Mouse (Mus musculus): Measurements from ENCODE around the gene Jagn1. TPM values are rescaled to one million over a fixed set of nuclear protein-coding genes. Genes with fewer than 3 reads are reported as not detected.

Jagn1 gene
- polyA plus RNA-seq, 1 experiment from 2014 or later: 76.4 TPM

GRCm38 (mm10) chr6:113464040-113464439 lies 21.7 kb downstream of the Jagn1 start:
- H3K4me1 ChIP-seq (ENCODE audit: insufficient read depth): no peaks in the 10 kb centered on the region
- no peak overlapping the region for H3K4me3 ChIP-seq (ENCODE audit: low read depth, low read length)
- H3K36me3 ChIP-seq (ENCODE audit: insufficient read depth): no peaks in the 10 kb centered on the region
- H3K27ac ChIP-seq (ENCODE audit: low read depth): no peak overlapping the region
- 60% methylated on average over 7 of the region's 7 CpGs for WGBS
- H3K27me3 ChIP-seq (ENCODE audit: insufficient read depth, low read length): no peaks in the 10 kb centered on the region
- H3K4me2 ChIP-seq: no peak overlapping the region
- ATAC-seq (ENCODE audit: insufficient read depth) (no peak), DNase-seq (no peak)
- H3K9me3 ChIP-seq (ENCODE audit: low read depth, low read length): no peaks in the 10 kb centered on the region
- no peak overlapping the region for H3K9ac ChIP-seq
- no peak for TF ChIP-seq CTCF (IDR thresholded peaks at IDR 0.05; ENCODE audit: low read depth)

- DNase-seq: peak; percentile 34
- Histone ChIP-seq H3K9ac (no peak overlapping the region), H3K27me3 (ENCODE audit: insufficient read depth, low read length) (peaks cover 11% of the 10 kb centered on the region; the same call in 1 of the 2 replicates)
Observed at GRCm38 (mm10) chr6:113465602-113466001, 23.2 kb downstream of the Jagn1 start.

GRCm38 (mm10) chr6:113468512-113468911 lies 26.1 kb downstream of the Jagn1 start:
- Histone ChIP-seq H3K4me1 (ENCODE audit: insufficient read depth) (no peaks in the 10 kb centered on the region), H3K4me2 (peak overlapping the region; percentile 72; the same call in 1 of the 2 replicates), H3K9ac (no peak overlapping the region), H3K27ac (ENCODE audit: low read depth) (no peak overlapping the region), H3K4me3 (ENCODE audit: low read depth, low read length) (no peak overlapping the region), H3K27me3 (ENCODE audit: insufficient read depth, low read length) (peaks cover 12% of the 10 kb centered on the region; the same call in 1 of the 2 replicates), H3K36me3 (ENCODE audit: insufficient read depth) (no peaks in the 10 kb centered on the region), H3K9me3 (ENCODE audit: low read depth, low read length) (no peaks in the 10 kb centered on the region)
- no peak for DNase-seq
- WGBS: 65% methylated on average over 3 of the region's 3 CpGs
- no peak for ATAC-seq (ENCODE audit: insufficient read depth)
- TF ChIP-seq CTCF (IDR thresholded peaks at IDR 0.05; ENCODE audit: low read depth): no peak

More at GRCm38 (mm10) chr6:113465602-113466001, 23.2 kb downstream of the Jagn1 start:
- H3K4me1 ChIP-seq (ENCODE audit: insufficient read depth): no peaks in the 10 kb centered on the region
- no peaks in the 10 kb centered on the region for H3K36me3 ChIP-seq (ENCODE audit: insufficient read depth)
- H3K4me3 ChIP-seq (ENCODE audit: low read depth, low read length): no peak overlapping the region
- 48% methylated on average over 5 of the region's 5 CpGs for WGBS
- peak; percentile 49 for TF ChIP-seq CTCF (IDR thresholded peaks at IDR 0.05; ENCODE audit: low read depth)
- no peak for ATAC-seq (ENCODE audit: insufficient read depth)
- no peaks in the 10 kb centered on the region for H3K9me3 ChIP-seq (ENCODE audit: low read depth, low read length)
- H3K4me2 ChIP-seq: no peak overlapping the region
- no peak overlapping the region for H3K27ac ChIP-seq (ENCODE audit: low read depth)

- ATAC-seq (ENCODE audit: insufficient read depth) (peak; percentile 64), DNase-seq (peak; percentile 87)
- WGBS: 7% methylated on average over 9 of the region's 9 CpGs
- peak overlapping the region; percentile 72 for H3K4me2 ChIP-seq
- TF ChIP-seq CTCF (IDR thresholded peaks at IDR 0.05; ENCODE audit: low read depth): peak; percentile 86
- H3K27ac ChIP-seq (ENCODE audit: low read depth): no peak overlapping the region
- H3K4me1 ChIP-seq (ENCODE audit: insufficient read depth): no peaks in the 10 kb centered on the region
- peaks cover 12% of the 10 kb centered on the region; the same call in 1 of the 2 replicates for H3K27me3 ChIP-seq (ENCODE audit: insufficient read depth, low read length)
- no peaks in the 10 kb centered on the region for H3K9me3 ChIP-seq (ENCODE audit: low read depth, low read length)
- H3K4me3 ChIP-seq (ENCODE audit: low read depth, low read length): peak overlapping the region; percentile 36
- peak overlapping the region; percentile 43; the same call in 1 of the 2 replicates for H3K9ac ChIP-seq
- H3K36me3 ChIP-seq (ENCODE audit: insufficient read depth): no peaks in the 10 kb centered on the region
Observed at GRCm38 (mm10) chr6:113469021-113469420, 26.7 kb downstream of the Jagn1 start.

GRCm38 (mm10) chr6:113469432-113469831 lies 27.1 kb downstream of the Jagn1 start:
- WGBS: 2% methylated on average over 31 of the region's 31 CpGs
- ATAC-seq (ENCODE audit: insufficient read depth): peak; percentile 72
- Histone ChIP-seq H3K4me1 (ENCODE audit: insufficient read depth) (no peaks in the 10 kb centered on the region), H3K36me3 (ENCODE audit: insufficient read depth) (no peaks in the 10 kb centered on the region), H3K9ac (peak overlapping the region; percentile 43), H3K4me2 (peak overlapping the region; percentile 72), H3K27me3 (ENCODE audit: insufficient read depth, low read length) (peaks cover 12% of the 10 kb centered on the region; the same call in 1 of the 2 replicates), H3K27ac (ENCODE audit: low read depth) (no peak overlapping the region), H3K9me3 (ENCODE audit: low read depth, low read length) (no peaks in the 10 kb centered on the region), H3K4me3 (ENCODE audit: low read depth, low read length) (peak overlapping the region; percentile 36)
- TF ChIP-seq CTCF (IDR thresholded peaks at IDR 0.05; ENCODE audit: low read depth): peak; percentile 88
- DNase-seq: peak; percentile 87

GRCm38 (mm10) chr6:113471297-113471936 lies 29.0 kb downstream of the Jagn1 start, which contains the start of gene Il17rc:
Il17rc (plus strand) TSS chr6:113471427.
- Histone ChIP-seq H3K27ac (ENCODE audit: low read depth) (0 out of 2 replicates have a peak within 1 kb of the TSS, but pooled peaks have one; percentile 32), H3K4me2 (peak within 1 kb of the TSS; percentile 59), H3K4me3 (ENCODE audit: low read depth, low read length) (peak within 1 kb of the TSS; percentile 24; the same call in 1 of the 2 replicates), H3K36me3 (ENCODE audit: insufficient read depth) (no peaks in the 10 kb centered on the region), H3K4me1 (ENCODE audit: insufficient read depth) (no peaks in the 10 kb centered on the region), H3K9ac (peak within 1 kb of the TSS; percentile 38), H3K9me3 (ENCODE audit: low read depth, low read length) (no peaks in the 10 kb centered on the region), H3K27me3 (ENCODE audit: insufficient read depth, low read length) (peaks cover 12% of the 10 kb centered on the region; the same call in 1 of the 2 replicates)
- 17% methylated on average over 12 of the region's 12 CpGs for WGBS
- peak; percentile 48; the same call in 1 of the 2 replicates for ATAC-seq (ENCODE audit: insufficient read depth)
- TF ChIP-seq CTCF (IDR thresholded peaks at IDR 0.05; ENCODE audit: low read depth): no peak
- peak; percentile 60 for DNase-seq

GRCm38 (mm10) chr6:113472061-113472460 lies 29.7 kb downstream of the Jagn1 start:
- no peak overlapping the region for H3K27ac ChIP-seq (ENCODE audit: low read depth)
- no peak for ATAC-seq (ENCODE audit: insufficient read depth)

More at GRCm38 (mm10) chr6:113472061-113472460, 29.7 kb downstream of the Jagn1 start:
- peaks cover 12% of the 10 kb centered on the region; the same call in 1 of the 2 replicates for H3K27me3 ChIP-seq (ENCODE audit: insufficient read depth, low read length)
- no peak; the same call in 1 of the 2 replicates for TF ChIP-seq CTCF (IDR thresholded peaks at IDR 0.05; ENCODE audit: low read depth)
- H3K9me3 ChIP-seq (ENCODE audit: low read depth, low read length): no peaks in the 10 kb centered on the region
- peak overlapping the region; percentile 59; the same call in 1 of the 2 replicates for H3K4me2 ChIP-seq
- no peak overlapping the region for H3K9ac ChIP-seq
- 53% methylated on average over 10 of the region's 10 CpGs for WGBS
- H3K4me3 ChIP-seq (ENCODE audit: low read depth, low read length): no peak overlapping the region
- no peaks in the 10 kb centered on the region for H3K4me1 ChIP-seq (ENCODE audit: insufficient read depth)
- no peak for DNase-seq
- no peaks in the 10 kb centered on the region for H3K36me3 ChIP-seq (ENCODE audit: insufficient read depth)

All from lung, embryonic 14.5 days (tissue).